Mouse (Mus musculus): ENCODE results near the gene Ggps1.

The Ggps1 gene

DNA sequence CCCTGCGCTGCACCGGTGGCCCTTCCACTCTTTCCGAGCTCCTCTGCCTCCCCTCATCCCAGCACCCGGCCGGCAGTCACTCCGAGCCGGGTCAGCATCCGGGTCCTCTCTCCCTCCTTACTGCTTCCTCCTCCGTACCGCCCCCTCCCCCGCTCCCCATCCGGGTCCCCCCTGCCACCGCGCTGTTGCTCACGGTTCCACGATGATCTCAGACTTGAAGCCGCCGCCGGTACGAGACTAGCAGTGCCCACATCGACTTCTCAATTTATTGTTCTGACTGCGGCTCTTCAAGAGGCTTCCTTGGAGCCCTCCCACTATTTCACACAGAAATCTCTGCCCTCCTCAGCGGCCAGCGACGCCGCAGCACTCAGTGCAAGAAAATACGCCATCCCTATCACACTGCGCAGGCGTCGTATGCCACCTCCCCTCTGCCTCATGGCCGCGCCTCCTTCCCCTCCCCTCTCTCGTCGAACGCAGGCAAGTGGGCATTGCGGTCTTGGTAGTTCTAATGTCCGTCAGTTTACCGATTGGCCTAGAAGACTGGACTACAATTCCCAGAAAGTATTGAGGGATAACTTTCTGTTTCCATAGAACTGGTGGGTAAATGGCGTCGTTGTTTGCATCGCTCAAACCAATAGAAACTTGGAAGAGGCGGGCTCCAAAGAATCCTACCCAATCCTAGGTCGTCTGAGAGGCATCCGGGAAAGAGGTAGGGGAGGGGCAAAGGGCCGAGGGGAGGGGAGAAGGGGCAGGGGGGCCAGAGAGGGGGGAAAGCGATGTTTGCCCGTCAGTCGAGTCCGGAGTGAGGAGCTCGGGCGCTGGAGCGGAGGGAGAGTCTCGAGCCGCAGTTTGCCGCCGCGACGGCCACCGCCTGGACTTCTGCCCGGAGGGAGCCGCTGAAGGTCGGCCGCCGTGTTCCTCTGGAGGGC, at the start of gene Ggps1, which contains the start of gene Arid4b:
Ggps1 (minus strand) TSS at position 476 of the 929 bp plus-strand sequence.
Arid4b (plus strand) TSS at position 220 of the 929 bp plus-strand sequence.
- DNase-seq (ENCODE audit: low spot score): peak; percentile 98

DNA sequence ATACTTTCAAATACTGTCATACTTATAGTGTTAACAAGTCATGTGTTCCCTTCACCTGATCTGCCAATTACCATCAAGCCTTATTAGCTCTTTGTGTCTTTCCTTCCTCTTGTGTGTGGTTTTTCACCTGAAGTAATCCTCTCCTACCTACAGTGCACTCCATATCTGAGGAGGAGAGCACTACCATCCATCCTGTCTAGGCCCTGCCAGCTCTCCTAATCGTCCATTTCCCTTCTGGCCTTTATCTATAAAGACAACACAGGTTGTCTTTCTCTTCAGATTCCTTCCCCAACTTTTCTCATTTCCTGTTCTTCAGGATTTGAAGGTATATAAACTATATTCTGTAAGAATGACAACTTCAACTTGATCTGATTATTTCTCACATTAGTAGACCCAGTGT, 47.9 kb upstream of the Ggps1 start:
- no peak for DNase-seq (ENCODE audit: low spot score)

- DNase-seq (ENCODE audit: low spot score): no peak
Measured at GRCm38 (mm10) chr13:14110154-14110873, 47.0 kb upstream of the Ggps1 start.

DNA sequence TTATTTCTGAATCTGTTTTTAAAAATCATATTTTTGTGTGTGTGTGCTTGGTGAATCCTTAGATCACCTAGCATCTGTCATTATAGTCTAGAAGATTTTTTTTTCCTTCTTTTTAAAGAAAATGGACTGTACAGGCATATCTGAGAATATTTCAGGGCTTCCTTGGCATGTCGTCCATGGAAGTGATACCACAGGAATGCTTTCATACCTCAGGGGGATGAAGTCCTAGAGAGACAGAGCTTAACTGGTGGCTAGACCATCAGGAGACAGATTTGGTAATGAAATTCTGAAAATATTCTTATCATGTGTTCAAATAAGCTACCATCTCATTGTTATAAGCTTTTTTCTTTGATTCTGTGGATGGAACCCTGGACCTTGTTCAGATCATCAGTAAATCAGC, 39.7 kb upstream of the Ggps1 start:
- DNase-seq (ENCODE audit: low spot score): no peak

- DNase-seq (ENCODE audit: low spot score): no peak
Measured at GRCm38 (mm10) chr13:14088669-14089068, 25.4 kb upstream of the Ggps1 start.

GRCm38 (mm10) chr13:14075326-14075725, 12.0 kb upstream of the Ggps1 start:
- DNase-seq (ENCODE audit: low spot score): no peak

- no peak for DNase-seq (ENCODE audit: low spot score)
Measured at GRCm38 (mm10) chr13:14074371-14074770, 11.1 kb upstream of the Ggps1 start.

DNA sequence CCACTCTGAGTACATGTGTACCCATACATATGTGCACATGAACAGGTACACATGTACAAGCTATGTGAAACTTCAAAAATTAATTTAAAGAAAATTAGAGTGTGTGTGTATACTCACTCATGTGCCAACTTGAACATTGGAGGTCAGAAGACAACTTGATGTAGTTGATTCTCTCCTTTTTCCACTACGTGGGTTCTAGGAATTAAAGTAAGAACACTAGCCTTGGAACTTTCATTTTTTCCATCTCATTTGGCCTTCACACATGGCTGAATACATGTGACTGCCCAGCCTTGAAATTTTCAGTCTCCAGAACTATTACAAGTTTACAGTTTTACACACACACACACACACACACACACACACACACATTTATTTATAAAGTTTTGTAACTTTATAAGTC, 6.0 kb upstream of the Ggps1 start:
- DNase-seq (ENCODE audit: low spot score): no peak

- DNase-seq (ENCODE audit: low spot score): no peak
Measured at GRCm38 (mm10) chr13:14068035-14068434, 4.7 kb upstream of the Ggps1 start.

DNA sequence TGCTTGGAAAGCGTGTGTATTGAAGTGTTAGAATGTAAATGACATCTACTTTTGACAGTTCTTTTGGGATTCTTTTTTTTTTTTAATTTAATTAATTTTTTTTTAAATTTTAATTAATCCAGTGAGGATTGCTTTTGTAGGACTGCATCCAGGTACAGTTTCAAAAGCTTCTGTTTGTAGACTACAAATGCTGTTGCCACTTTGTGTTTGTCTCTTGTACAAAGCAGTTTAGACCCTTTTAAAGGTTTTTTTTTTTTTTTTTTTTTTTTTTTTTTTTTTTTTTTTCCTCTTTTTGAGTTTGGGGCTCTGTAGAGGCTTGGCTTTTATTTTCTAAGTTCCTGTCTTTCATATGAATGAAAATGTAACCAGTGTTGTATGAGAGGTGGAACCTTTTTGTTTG, 2.4 kb upstream of the Ggps1 start:
- no peak for DNase-seq (ENCODE audit: low spot score)

GRCm38 (mm10) chr13:14065028-14065380, 1.7 kb upstream of the Ggps1 start:
- no peak for DNase-seq (ENCODE audit: low spot score)

DNA sequence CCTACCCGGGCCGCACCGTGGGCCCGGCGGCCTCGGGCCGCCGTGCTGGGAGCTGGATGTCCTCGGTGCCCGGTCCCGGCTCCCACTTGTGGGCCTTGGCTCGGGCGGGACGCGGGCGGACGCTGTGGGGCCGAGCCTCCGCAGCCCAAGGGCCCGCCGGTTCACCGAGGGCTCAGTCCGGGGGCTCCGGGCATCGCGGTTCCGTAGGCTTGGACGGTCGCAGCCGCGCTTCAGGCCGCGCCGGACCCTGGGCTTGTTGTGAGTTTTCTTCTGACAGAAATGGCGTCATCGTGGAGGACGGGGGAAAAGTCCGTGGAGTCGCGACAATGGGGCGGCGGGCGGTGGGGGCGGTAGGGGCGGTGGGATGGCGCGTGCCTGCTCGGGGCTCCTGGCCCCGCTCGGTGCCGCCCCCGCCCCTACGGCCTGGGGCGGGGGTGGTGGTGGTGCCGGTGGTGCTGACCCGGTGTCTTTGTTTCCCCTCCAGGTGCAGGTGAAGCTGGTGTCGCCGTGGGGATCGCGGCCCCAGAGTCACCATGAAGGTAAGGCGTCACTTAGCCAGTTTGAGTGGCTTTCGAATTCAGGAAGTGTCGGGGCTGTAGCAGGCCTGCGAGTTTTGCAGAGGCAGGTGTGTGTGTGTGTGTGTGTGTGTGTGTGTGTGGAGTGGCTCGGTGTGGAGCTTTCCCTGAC, 1.2 kb upstream of the Ggps1 start:
- peak; percentile 39 for DNase-seq (ENCODE audit: low spot score)

- DNase-seq (ENCODE audit: low spot score): no peak
Measured at GRCm38 (mm10) chr13:14063942-14064271, 619 bp upstream of the Ggps1 start.

GRCm38 (mm10) chr13:14062209-14063012, 877 bp downstream of the Ggps1 start:
- no peak for DNase-seq (ENCODE audit: low spot score)

DNA sequence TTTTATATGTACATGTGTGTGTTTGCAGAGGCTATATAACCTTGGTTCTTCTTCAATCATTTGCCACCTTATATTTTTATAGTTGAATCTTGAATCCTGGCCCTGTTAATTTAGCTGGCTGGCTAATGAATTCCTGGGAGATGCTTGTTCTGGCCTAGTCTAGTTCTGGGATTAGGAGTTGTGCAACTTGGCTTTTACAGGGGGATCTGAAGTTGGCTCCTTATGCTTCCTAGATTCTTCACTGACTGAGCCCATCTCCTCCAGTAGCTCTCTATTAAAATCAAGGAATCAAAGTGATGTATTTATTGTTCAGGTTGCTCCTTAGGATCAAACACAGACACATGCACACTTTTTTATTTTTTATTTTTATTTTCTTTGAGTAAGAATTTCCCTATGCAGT, 3.7 kb downstream of the Ggps1 start:
- no peak for DNase-seq (ENCODE audit: low spot score)

DNA sequence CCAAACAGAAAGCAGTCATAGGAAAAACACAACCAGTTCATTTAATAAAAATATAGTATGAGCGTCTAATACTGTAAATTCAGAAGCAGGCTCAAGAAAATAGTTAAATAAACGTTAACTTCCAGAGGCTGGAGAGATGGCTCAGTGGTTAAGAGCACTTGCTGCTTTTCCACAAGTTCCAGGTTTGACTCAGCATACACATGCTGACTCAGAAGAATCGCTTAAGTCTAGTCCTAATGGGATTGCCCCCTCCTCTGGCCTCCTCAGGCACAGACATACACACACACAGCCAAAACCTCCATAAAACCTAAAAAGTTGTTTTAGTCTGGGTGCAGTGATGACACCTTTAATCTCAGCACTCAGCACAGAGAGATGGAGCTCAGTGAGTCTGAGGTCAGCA, 6.5 kb downstream of the Ggps1 start:
- no peak for DNase-seq (ENCODE audit: low spot score)

- DNase-seq (ENCODE audit: low spot score): no peak
Measured at GRCm38 (mm10) chr13:14049878-14050277, 13.4 kb downstream of the Ggps1 start.

- no peak for DNase-seq (ENCODE audit: low spot score)
Measured at GRCm38 (mm10) chr13:14044521-14044920, 18.8 kb downstream of the Ggps1 start.

- DNase-seq (ENCODE audit: low spot score): no peak
Measured at GRCm38 (mm10) chr13:14043851-14044250, 19.4 kb downstream of the Ggps1 start.

DNA sequence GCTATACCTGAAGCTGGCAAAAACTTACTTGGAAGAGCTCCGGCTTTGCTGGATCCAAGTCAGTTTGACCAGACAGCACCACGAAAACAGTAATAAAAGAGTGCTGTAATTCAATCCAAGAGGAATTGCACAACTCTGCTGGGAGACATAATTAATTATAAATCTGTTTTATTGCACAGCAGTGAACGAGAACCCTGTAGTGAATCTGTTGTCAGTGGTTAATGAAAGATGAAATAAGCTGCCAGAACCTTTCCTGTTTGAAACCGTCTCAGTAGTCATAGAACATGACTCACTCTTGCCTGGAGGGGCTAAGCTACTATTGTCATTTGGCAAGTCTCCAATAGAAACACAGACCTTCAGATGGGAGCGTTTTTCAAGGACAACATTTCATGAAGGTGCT, 23.1 kb downstream of the Ggps1 start:
- peak; percentile 3 for DNase-seq (ENCODE audit: low spot score)

DNA sequence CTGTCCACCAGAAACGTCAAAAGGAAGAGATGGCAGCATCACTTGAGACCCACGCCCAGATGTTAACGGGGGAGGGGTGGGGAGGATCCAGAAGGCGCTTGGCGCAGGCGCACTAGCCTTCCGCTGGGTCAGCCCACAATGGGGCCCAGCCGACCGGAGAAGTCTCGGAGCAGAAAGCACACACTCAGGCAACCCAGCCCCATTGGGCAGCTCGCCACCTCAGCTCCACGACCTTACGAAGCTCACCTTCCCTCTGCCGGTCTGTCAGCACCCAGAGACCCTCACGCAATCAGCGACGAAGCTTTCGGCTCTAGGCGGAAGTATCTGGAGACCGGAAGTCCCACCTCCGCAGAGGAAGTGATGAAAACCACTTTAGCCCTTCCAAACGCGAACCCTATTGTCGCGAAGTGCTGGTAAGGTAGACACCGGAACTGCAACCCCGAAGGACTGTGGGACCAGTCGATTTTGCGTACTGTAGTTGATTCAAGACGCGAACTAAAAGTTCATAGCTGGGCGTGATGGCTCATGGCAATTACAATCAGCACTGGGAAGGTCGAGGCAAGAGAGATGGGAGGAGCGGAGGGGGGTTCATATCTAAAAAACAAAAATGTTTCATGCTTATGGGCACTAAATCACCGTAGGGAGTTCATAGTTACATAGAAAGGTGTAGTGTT, 23.9 kb downstream of the Ggps1 start, which contains the start of gene Tbce:
Tbce (minus strand) TSS at position 347 of the 674 bp plus-strand sequence.
- peak; percentile 94 for DNase-seq (ENCODE audit: low spot score)
